Mouse (Mus musculus): Measurements from ENCODE around the gene Prss53.

DNA sequence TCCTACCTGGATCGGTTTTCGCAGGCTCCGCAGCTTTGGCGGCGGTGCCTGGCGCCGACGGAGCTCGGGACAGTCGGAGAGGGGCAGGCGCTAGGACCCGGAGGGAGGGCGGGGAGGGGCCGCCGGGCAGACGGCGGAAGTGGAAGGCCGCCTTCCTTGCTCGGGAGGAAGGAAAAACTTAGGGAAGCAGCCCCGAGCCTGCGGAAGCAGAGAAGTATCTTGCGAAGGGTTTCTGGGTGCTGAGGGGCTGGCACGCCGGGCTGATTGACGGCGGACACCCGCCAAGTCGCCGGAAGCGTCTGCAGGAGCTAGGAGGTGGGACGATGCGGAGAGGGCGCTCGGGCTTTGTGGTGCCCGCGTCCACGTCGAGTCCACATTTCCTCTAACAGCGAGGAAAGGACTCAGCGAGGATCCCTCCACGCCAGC lies 14.7 kb downstream of the Prss53 start, which contains the start of gene Zfp646:
- TF ChIP-seq CTCF (IDR thresholded peaks at IDR 0.05; ENCODE audit: low read depth) (no peak), EP300 (IDR thresholded peaks at IDR 0.05; ENCODE audit: low read depth) (no peak)

Measured in liver, embryonic 14.5 days (tissue).